Mouse (Mus musculus) liver, embryonic 13.5 days (tissue): ENCODE data around the gene Rhbdd3. TPM values are rescaled to one million over a fixed set of nuclear protein-coding genes. Genes with fewer than 3 reads are reported as not detected.
A peak's percentile ranks its signal among the peaks of the same experiment; 100 is the strongest.

Experiments
- ATAC-seq: fragments of 200-750 bp; cut with Nextera tagmentation; 2 replicates; pipeline ENCODE4 v1.8.0; 2017; ENCODE audit warnings: low read depth, mild to moderate bottlenecking, moderate number of reproducible peaks, moderate library complexity
- DNase-seq: peaks from one replicate; pipeline ENCODE4 v3.0.0; 2022
- H3K27ac ChIP-seq: fragments of 300-500 bp; sonication (generic); 2 replicates; pipeline ENCODE4 v1.5.1; 2015; ENCODE audit warnings: moderate library complexity, mild to moderate bottlenecking, inconsistent platforms
- H3K27me3 ChIP-seq: fragments of 300-500 bp; sonication (generic); 2 replicates; pipeline ENCODE4 v1.6.1; 2015; ENCODE audit warnings: mild to moderate bottlenecking, inconsistent platforms
- H3K36me3 ChIP-seq: fragments of 300-500 bp; sonication (generic); 2 replicates; pipeline ENCODE4 v1.6.1; 2015; ENCODE audit warnings: mild to moderate bottlenecking, inconsistent platforms
- H3K4me1 ChIP-seq: fragments of 300-500 bp; sonication (generic); replicated peaks from 2 replicates; pipeline ENCODE4 v1.6.1; 2015; ENCODE audit warnings: inconsistent platforms
- H3K4me2 ChIP-seq: fragments of 300-500 bp; sonication (generic); 2 replicates; pipeline ENCODE4 v1.6.1; 2015; ENCODE audit warnings: inconsistent platforms, mild to moderate bottlenecking, moderate library complexity
- H3K4me3 ChIP-seq: fragments of 300-500 bp; sonication (generic); replicated peaks from 2 replicates; pipeline ENCODE4 v1.5.1; 2015; ENCODE audit warnings: mild to moderate bottlenecking, inconsistent platforms
- H3K9ac ChIP-seq: fragments of 300-500 bp; sonication (generic); 2 replicates; pipeline ENCODE4 v1.6.1; 2015; ENCODE audit warnings: mild to moderate bottlenecking, inconsistent platforms
- H3K9me3 ChIP-seq: fragments of 300-500 bp; sonication (generic); replicated peaks from 2 replicates; pipeline ENCODE4 v1.6.1; 2016; ENCODE audit warnings: inconsistent platforms
- WGBS: fragments of 180-500 bp; shearing (Covaris S2); methylation state at CpG from one replicate; pipeline ENCODE4 v1.1.7; 2015; ENCODE audit not compliant: insufficient replicate concordance; 5-methylcytosine and 5-hydroxymethylcytosine counted together
- polyA plus RNA-seq: library from polyadenylated mRNA; unstranded; fragments of >200 nt; fragmentation: Nextera tagmentation; extraction: Ambion mirVana; gene quantifications from 2 replicates; pipeline ENCODE4 v1.2.1, GENCODE M21; 2015

Rhbdd3 gene
- polyA plus RNA-seq, 1 experiment from 2014 or later = 14.3 TPM

DNA sequence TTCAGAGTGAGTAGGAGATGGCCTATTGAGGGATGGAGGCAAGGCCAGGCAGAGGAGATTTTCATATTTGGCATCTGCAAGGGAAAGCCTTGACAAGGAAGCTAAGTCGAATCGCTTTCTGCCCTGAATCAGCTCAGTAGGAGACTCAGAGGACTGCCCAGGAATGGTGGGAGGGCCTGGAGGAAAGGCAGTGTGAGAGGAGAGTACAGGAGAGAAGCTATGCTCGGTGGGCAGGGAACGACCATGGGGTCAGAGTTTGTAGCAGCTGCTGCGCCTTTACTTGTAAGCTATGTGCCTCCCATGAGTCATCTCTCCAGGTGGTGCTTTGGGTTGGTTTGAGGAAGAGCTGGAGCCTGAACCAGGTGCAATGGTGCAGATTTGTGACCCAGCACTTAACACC lies 2.1 kb downstream of the Rhbdd3 start:
- peak overlapping the region; percentile 98; the same call in 1 of the 2 replicates for H3K9ac ChIP-seq
- H3K27ac ChIP-seq = peak overlapping the region; percentile 92; the same call in 1 of the 2 replicates
- peaks cover 36% of the 10 kb centered on the region for H3K36me3 ChIP-seq
- no peaks in the 10 kb centered on the region for H3K9me3 ChIP-seq
- peaks cover 52% of the 10 kb centered on the region for H3K4me1 ChIP-seq
- 69% methylated on average over 5 of the region's 5 CpGs for WGBS
- peak overlapping the region; percentile 78 for H3K4me2 ChIP-seq
- no peaks in the 10 kb centered on the region for H3K27me3 ChIP-seq
- ATAC-seq (no peak), DNase-seq (no peak)
- peak overlapping the region; percentile 86 for H3K4me3 ChIP-seq

DNA sequence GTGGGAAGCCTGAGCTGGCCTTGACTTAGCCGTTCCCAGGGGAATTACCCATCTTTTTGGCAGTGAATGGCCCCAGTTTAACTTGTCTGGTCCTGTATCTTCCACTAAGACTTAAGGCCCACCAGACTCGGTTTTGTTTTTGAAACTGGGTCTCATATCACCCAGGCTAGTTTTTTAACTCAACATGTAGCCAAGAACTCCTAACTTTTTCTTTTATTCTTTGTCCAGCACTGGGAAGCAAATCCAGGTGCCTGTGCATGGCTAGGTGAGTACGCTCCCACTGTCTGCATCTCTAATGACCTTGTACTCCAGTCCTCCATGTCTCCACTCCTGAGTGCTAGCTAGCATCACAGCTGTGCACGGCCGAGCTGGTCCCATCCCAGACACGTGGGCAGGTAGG lies 2.9 kb downstream of the Rhbdd3 start:
- 0 out of 2 replicates have a peak overlapping the region, but pooled peaks have one; percentile 19 for H3K4me2 ChIP-seq
- no peak for ATAC-seq
- no peaks in the 10 kb centered on the region for H3K27me3 ChIP-seq
- WGBS = 75% methylated on average over 6 of the region's 6 CpGs
- H3K9ac ChIP-seq = 0 out of 2 replicates have a peak overlapping the region, but pooled peaks have one; percentile 8
- no peak for DNase-seq
- H3K4me1 ChIP-seq = peaks cover 44% of the 10 kb centered on the region
- H3K36me3 ChIP-seq = peaks cover 31% of the 10 kb centered on the region
- H3K9me3 ChIP-seq = no peaks in the 10 kb centered on the region
- peak overlapping the region; percentile 41 for H3K27ac ChIP-seq
- no peak overlapping the region for H3K4me3 ChIP-seq

DNA sequence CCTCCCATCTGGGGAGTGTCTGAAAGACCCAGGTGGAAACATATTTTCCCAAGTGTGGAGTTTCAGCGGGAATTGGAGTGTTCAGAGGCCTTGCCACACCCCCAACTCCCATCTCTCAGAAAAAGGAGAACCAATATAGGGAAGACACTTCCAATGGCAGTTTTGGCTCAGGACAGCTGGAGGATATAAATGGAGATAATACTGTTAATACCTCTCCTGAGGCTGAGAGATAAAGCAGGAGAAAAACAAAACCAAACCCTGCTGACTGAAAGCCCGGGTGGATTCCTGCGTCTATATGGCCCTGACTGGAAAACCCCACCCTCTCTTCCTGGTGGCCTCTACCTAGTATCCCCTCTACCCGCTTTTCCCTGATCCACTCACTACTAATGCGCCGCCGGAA lies 3.7 kb downstream of the Rhbdd3 start:
- Histone ChIP-seq H3K36me3 (peaks cover 31% of the 10 kb centered on the region), H3K27me3 (no peaks in the 10 kb centered on the region), H3K9me3 (no peaks in the 10 kb centered on the region), H3K27ac (no peak overlapping the region; the same call in 1 of the 2 replicates), H3K4me3 (no peak overlapping the region), H3K4me2 (peak overlapping the region; percentile 19), H3K4me1 (peaks cover 37% of the 10 kb centered on the region), H3K9ac (no peak overlapping the region; the same call in 1 of the 2 replicates)
- DNase-seq (no peak), ATAC-seq (no peak)
- 50% methylated on average over 7 of the region's 7 CpGs for WGBS

DNA sequence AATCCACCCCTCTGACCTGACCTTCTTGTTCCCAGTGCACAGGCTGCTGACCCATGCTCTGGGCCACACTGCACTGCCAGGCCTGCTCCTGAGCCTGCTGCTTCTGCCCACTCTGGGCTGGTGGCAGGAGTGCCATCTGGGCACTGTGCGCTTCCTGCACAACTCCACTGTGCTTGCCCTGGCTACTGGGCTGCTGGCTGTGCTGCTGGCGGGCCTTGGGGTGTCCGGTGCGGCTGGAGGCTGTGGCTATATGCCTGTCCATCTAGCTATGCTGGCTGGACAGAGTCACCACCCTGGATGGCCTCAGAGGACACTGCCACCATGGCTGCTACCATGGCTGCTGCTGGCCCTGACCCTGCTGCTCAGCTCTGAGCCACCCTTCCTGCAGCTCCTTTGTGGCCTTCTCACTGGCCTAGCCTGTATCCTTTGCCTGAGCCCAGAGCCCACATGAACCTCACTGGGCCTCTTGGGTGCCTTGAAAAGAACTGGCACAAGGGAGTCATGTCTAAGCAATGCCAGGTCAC lies 5.3 kb downstream of the Rhbdd3 start:
- no peak overlapping the region for H3K27ac ChIP-seq
- no peak for DNase-seq
- H3K4me3 ChIP-seq = no peak overlapping the region
- H3K4me1 ChIP-seq = peaks cover 33% of the 10 kb centered on the region
- 96% methylated on average over 4 of the region's 4 CpGs for WGBS
- H3K4me2 ChIP-seq = no peak overlapping the region
- H3K9ac ChIP-seq = no peak overlapping the region
- H3K27me3 ChIP-seq = no peaks in the 10 kb centered on the region
- H3K9me3 ChIP-seq = no peaks in the 10 kb centered on the region
- no peak for ATAC-seq
- H3K36me3 ChIP-seq = peaks cover 31% of the 10 kb centered on the region

DNA sequence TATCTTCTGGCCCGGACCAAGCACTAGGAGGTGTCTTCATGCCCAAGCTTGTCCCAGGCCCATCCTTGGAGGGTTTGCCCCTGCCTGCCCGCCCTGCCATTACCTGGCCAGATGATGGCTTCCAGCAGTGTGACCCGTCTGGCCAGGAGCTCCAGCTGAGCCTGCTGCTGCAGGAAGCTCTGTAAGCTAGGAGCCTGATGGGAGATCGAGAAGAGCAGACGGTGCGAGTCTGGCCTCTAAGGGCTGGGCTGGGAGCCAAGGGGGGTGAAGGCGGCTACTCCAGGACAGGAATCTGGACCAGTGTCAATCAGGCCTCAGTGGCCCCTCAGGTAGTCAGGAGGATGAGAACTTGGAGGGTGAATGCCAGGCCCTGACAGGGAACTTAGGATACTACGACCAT lies 10.7 kb downstream of the Rhbdd3 start:
- WGBS = 68% methylated on average over 8 of the region's 8 CpGs
- no peak overlapping the region for H3K4me3 ChIP-seq
- no peak overlapping the region for H3K9ac ChIP-seq
- H3K9me3 ChIP-seq = no peaks in the 10 kb centered on the region
- H3K4me2 ChIP-seq = no peak overlapping the region
- no peak; the same call in 1 of the 2 replicates for ATAC-seq
- no peaks in the 10 kb centered on the region for H3K4me1 ChIP-seq
- H3K27ac ChIP-seq = no peak overlapping the region
- no peaks in the 10 kb centered on the region for H3K27me3 ChIP-seq
- peaks cover 13% of the 10 kb centered on the region for H3K36me3 ChIP-seq
- DNase-seq = no peak

DNA sequence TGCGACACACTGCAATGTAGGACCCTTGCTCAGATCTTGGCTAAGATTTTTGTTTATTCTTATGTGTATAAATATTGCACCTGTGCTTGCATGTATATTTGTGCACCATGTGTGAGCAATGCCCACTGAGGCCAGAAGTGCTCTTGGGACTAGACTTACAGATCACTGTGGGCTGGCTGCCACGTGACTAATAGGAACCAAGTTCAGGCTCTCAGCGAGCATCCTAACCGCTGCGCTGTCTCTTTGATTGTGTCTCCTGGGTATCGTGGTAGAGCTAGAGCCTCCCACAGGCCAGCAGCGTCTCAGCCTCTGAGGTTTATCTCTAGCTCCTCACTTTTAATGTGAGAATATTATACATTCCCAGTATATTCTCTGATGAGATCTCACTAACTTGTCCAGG lies 14.9 kb downstream of the Rhbdd3 start:
- Histone ChIP-seq H3K9ac (no peak overlapping the region), H3K4me3 (no peak overlapping the region), H3K27me3 (no peaks in the 10 kb centered on the region), H3K4me2 (no peak overlapping the region), H3K36me3 (no peaks in the 10 kb centered on the region), H3K27ac (no peak overlapping the region), H3K4me1 (0 out of 2 replicates have a peak, but pooled peaks cover 2% of the 10 kb centered on the region), H3K9me3 (no peaks in the 10 kb centered on the region)
- 81% methylated on average over 7 of the region's 7 CpGs for WGBS
- DNase-seq (no peak), ATAC-seq (no peak)

DNA sequence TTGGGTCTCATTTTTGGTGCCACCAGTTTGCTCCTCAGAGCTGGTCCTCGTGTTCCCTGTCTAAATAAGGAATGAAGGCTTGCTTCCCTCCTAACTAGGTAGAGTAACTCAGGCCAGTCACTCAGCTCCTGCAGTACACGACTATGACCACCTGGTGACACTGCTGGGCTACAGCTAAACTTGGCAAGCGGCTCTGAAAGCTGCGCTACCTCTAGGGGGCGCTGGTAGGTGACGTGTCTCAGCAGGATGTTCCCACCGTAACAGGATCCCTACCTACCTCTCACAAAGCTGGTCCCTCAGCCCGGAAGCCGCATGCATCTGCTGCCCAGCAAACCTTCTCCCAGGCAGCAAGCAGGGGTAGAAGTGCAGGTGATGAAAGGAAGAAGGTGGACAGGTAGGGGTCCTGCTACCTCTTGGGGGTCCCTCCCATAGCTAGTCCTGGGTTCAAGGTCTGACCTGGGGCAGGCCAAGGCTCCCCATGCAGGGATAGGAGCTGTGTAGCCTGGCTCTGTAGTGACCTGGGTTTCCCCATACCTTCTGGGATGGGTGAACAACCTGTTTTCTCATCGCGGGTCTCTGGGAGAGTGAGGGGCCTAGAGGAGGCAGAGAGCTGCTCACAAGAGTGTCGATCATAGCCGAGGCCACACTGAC lies 16.3 kb downstream of the Rhbdd3 start:
- Histone ChIP-seq H3K9ac (no peak overlapping the region), H3K4me2 (no peak overlapping the region), H3K27ac (no peak overlapping the region), H3K27me3 (no peaks in the 10 kb centered on the region), H3K4me3 (no peak overlapping the region), H3K4me1 (0 out of 2 replicates have a peak, but pooled peaks cover 2% of the 10 kb centered on the region), H3K9me3 (no peaks in the 10 kb centered on the region), H3K36me3 (no peaks in the 10 kb centered on the region)
- WGBS = 29% methylated on average over 13 of the region's 13 CpGs
- DNase-seq (peak; percentile 75), ATAC-seq (peak; percentile 62)

DNA sequence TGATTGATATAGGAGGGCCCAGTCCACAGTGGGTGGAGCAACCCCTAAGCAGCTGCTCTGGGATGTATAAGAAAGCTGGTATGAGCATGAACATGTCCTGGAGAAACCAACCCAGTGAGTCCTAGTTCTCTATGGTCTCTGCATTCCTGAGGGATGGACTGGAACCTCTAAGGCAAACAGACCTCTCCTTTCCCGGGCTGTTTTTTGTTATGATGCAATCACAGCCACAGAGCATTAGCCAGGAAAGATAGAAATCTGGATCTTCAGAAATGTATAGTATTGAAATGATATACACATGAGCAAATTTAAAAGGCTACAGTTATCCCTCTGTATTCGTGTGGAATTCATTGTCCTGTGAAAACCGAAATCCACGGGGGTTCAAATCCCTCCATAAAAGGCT lies 27.0 kb downstream of the Rhbdd3 start:
- no peaks in the 10 kb centered on the region for H3K4me1 ChIP-seq
- H3K9ac ChIP-seq = no peak overlapping the region
- 70% methylated on average over 4 of the region's 4 CpGs for WGBS
- no peak overlapping the region for H3K4me3 ChIP-seq
- H3K27me3 ChIP-seq = no peaks in the 10 kb centered on the region
- H3K4me2 ChIP-seq = no peak overlapping the region
- H3K36me3 ChIP-seq = peaks cover 3% of the 10 kb centered on the region; the same call in 1 of the 2 replicates
- DNase-seq (no peak), ATAC-seq (no peak)
- no peak overlapping the region for H3K27ac ChIP-seq
- H3K9me3 ChIP-seq = no peaks in the 10 kb centered on the region

DNA sequence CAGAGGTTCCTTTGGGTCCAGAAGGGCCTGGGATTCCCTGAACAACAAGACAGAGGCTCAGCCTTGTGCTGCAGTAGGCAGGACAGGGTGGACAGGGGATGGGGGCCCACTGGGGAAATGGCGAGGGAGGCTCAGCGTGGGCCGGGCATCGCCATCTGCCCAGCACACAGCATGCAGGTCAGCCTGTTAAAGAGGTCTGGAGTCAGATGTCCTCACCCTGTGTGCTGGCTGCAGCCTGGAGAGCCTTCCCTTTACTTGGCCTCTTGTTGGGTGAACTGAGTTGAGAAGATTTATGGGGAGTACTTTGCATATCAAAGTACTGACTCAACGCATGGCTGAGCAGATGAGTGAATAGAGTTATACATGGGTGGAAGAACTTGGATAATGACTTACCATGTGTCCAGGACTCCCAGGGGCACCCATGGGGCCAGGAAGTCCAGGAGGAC lies 30.3 kb downstream of the Rhbdd3 start:
- WGBS = 87% methylated on average over 5 of the region's 5 CpGs
- Histone ChIP-seq H3K27me3 (no peaks in the 10 kb centered on the region), H3K36me3 (no peaks in the 10 kb centered on the region), H3K27ac (no peak overlapping the region), H3K4me1 (no peaks in the 10 kb centered on the region), H3K4me3 (no peak overlapping the region), H3K9me3 (no peaks in the 10 kb centered on the region), H3K4me2 (no peak overlapping the region), H3K9ac (no peak overlapping the region)
- ATAC-seq (no peak), DNase-seq (no peak)

DNA sequence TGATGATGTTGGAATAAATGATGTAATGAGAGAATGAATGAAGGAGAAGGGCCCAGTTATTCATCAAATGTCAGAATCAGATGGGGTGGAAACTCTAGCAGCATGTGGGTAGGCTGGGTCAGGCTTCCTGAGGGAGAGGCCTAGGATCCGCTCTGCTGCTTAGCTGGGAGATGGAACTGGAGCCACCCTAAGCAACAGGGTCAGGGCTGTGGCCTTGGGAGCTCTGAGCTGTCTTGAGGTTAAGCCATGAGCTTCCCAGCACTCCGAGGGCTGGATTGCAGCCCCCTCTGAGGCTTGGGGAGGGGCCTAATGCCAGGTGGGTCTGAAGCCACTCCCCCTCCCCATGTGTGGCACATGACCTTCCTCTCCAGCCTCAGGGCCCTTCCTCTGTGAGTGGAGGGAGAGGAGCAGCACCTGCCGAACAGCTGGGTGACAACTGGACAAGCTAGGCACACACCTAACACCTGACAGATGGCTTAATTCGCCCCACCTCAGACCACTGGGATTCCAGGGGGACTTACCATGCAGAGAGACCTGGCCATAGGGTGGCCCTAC lies 31.5 kb downstream of the Rhbdd3 start:
- Histone ChIP-seq H3K27me3 (no peaks in the 10 kb centered on the region), H3K27ac (no peak overlapping the region), H3K4me2 (no peak overlapping the region), H3K36me3 (no peaks in the 10 kb centered on the region), H3K9me3 (no peaks in the 10 kb centered on the region), H3K9ac (no peak overlapping the region), H3K4me3 (no peak overlapping the region), H3K4me1 (no peaks in the 10 kb centered on the region)
- no peak for DNase-seq
- no peak for ATAC-seq
- 69% methylated on average over 4 of the region's 4 CpGs for WGBS

DNA sequence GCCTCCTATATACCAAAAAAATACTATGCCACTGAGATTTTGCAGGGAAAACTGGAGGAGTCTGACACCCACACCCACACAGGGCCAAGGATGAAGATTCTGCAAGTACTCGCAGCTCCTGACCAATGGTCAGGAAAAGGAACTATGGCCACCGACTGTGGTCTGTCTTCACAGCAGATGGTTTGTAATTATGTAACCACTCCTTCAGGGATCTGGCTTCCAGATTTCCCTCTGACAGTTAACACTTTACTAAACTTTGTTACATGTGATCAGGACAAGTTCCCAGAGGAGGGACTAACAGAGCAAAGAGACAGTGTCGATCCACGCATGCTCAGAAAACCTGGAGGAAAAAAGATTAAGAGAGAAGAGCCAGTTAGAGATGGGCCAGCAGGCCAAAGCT lies 34.0 kb downstream of the Rhbdd3 start:
- H3K9ac ChIP-seq = no peak overlapping the region
- DNase-seq = no peak
- WGBS = 61% methylated on average over 4 of the region's 4 CpGs
- no peak for ATAC-seq
- no peaks in the 10 kb centered on the region for H3K9me3 ChIP-seq
- no peaks in the 10 kb centered on the region for H3K27me3 ChIP-seq
- no peaks in the 10 kb centered on the region for H3K36me3 ChIP-seq
- H3K4me1 ChIP-seq = no peaks in the 10 kb centered on the region
- no peak overlapping the region for H3K4me3 ChIP-seq
- no peak overlapping the region for H3K4me2 ChIP-seq
- no peak overlapping the region for H3K27ac ChIP-seq
